Mouse (Mus musculus): ENCODE results near the gene Armc9.

- no peak for TF ChIP-seq CTCF (IDR thresholded peaks at IDR 0.05; ENCODE audit: insufficient read depth, low read length)
- TF ChIP-seq POLR2A (IDR thresholded peaks at IDR 0.05; ENCODE audit: borderline replicate concordance, extremely low read depth, low read depth, low read length), result no peak
These were observed 88.9 kb downstream of the Armc9 start for GRCm38 (mm10) chr1:86243490-86243889.

Measured in lung, adult 2 months (tissue).